Mouse (Mus musculus): ENCODE data around the gene H1foo. TPM values are rescaled to one million over a fixed set of nuclear protein-coding genes. Genes with fewer than 3 reads are reported as not detected.

H1foo gene
- polyA plus RNA-seq, 1 experiment from 2014 or later = not detected

GRCm38 (mm10) chr6:115913482-115913881, 31.3 kb upstream of the H1foo start:
- no peak for ATAC-seq (ENCODE audit: insufficient number of reproducible peaks, insufficient read depth, low FRiP score, low read depth)
- Histone ChIP-seq H3K4me2 (ENCODE audit: low read length) (no peak overlapping the region), H3K4me3 (ENCODE audit: control insufficient read depth in 1 of 2, insufficient read depth in 1 of 2, low read depth in 1 of 2, low read length in 2 of 2) (no peak overlapping the region), H3K9ac (ENCODE audit: low read length) (no peak overlapping the region), H3K36me3 (ENCODE audit: control insufficient read depth, insufficient read depth, low read length) (0 out of 2 replicates have a peak, but pooled peaks cover 5% of the 10 kb centered on the region), H3K9me3 (ENCODE audit: control insufficient read depth, low read length) (no peaks in the 10 kb centered on the region), H3K4me1 (ENCODE audit: control insufficient read depth in 2 of 2, insufficient read depth in 2 of 2, low read length in 2 of 2) (peaks cover 64 to 71% of the 10 kb centered on the region in 2 experiments), H3K27ac (replicated peaks in 1 of 2; ENCODE audit: control insufficient read depth in 1 of 2, insufficient read depth in 1 of 2, low read depth in 2 of 2, low read length in 2 of 2) (no peak overlapping the region), H3K27me3 (ENCODE audit: control insufficient read depth, insufficient read depth, low read length) (no peaks in the 10 kb centered on the region)
- WGBS = 89% methylated on average over 10 of the region's 10 CpGs

DNA sequence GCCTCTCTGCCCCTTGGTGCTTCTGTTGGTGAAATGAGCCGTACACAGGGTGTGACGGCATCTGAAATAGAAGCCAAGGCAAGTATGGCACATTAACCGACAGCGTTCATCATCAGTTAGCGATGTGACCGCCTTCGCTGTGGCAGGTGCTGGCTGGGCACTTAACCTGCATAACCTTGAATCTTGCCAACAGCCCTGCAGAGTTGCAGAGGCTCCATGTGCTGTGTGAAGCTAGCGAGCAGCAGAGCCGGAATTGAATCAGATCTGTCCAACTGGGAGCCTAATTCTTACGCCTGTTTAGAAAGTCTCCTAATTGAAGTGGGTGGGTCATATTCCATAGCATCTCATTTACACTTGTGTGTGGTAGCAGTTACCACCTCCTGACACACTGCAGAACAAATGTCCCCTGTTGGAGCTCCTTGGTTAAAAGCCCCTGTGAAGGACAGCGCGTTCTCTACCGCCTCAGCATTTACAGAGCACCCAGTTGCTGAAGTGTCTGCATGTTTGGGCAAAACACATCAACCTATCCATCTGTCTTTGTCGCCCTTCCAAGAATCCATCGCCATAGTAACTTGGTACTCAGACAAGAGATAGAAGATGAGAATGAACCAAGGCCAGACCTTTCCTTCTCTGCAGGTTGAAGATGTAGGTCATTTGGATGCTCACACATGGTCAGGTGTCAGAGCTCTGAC, 30.1 kb upstream of the H1foo start:
- no peaks in the 10 kb centered on the region for H3K27me3 ChIP-seq (ENCODE audit: control insufficient read depth, insufficient read depth, low read length)
- no peak for ATAC-seq (ENCODE audit: insufficient number of reproducible peaks, insufficient read depth, low FRiP score, low read depth)
- no peak overlapping the region for H3K4me2 ChIP-seq (ENCODE audit: low read length)
- no peaks in the 10 kb centered on the region for H3K9me3 ChIP-seq (ENCODE audit: control insufficient read depth, low read length)
- peak overlapping the region; percentile 7 to 84 for H3K27ac ChIP-seq (replicated peaks in 1 of 2; ENCODE audit: control insufficient read depth in 1 of 2, insufficient read depth in 1 of 2, low read depth in 2 of 2, low read length in 2 of 2)
- H3K9ac ChIP-seq (ENCODE audit: low read length) = peak overlapping the region; percentile 51; the same call in 1 of the 2 replicates
- H3K36me3 ChIP-seq (ENCODE audit: control insufficient read depth, insufficient read depth, low read length) = 0 out of 2 replicates have a peak, but pooled peaks cover 5% of the 10 kb centered on the region
- no peak overlapping the region for H3K4me3 ChIP-seq (ENCODE audit: control insufficient read depth in 1 of 2, insufficient read depth in 1 of 2, low read depth in 1 of 2, low read length in 2 of 2)
- WGBS = 79% methylated on average over 15 of the region's 15 CpGs
- H3K4me1 ChIP-seq (ENCODE audit: control insufficient read depth in 2 of 2, insufficient read depth in 2 of 2, low read length in 2 of 2) = peaks cover 55 to 60% of the 10 kb centered on the region in 2 experiments

DNA sequence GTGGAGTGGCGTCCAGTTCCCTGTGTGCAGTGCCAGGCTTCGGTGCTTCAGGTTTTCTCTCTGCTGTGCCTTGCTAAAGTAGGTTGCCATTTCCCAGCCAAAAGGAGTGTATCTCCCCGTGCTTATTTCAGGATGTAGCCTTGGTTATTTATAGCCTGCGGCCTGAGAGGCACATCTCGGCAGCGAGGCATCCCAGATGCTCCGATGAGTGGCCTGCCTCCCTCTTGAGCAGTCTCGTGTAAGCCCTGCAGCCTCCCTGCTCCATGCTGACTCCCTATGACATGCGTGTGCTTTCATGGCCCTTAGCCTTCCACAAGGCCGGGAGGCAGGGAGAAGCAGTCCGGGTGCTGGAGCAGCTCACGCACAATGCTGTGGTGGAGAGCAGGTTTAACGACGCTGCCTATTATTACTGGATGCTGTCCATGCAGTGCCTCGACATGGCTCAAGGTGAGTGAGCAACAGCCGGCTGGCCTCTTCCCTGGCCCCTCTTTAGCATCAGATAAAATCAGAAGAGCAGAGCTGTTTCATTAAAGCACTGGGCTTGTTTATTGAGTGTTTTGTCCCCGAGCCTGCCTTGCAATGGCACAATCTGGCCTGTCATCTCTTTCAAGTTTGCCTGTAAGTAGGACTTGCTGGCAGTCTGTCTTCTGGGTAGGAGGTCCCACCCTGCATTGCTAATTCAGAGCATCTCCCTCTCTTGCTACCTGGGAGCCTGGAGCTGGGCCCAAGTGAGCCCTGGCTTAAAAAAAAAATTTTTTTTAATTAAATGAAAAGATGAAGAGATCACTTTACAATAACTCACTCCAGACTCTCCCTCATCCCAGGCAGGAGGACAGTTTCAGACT, 28.9 kb upstream of the H1foo start:
- 12% methylated on average over 17 of the region's 17 CpGs for WGBS
- Histone ChIP-seq H3K4me3 (ENCODE audit: control insufficient read depth in 1 of 2, insufficient read depth in 1 of 2, low read depth in 1 of 2, low read length in 2 of 2) (no peak overlapping the region), H3K36me3 (ENCODE audit: control insufficient read depth, insufficient read depth, low read length) (0 out of 2 replicates have a peak, but pooled peaks cover 5% of the 10 kb centered on the region), H3K27me3 (ENCODE audit: control insufficient read depth, insufficient read depth, low read length) (no peaks in the 10 kb centered on the region), H3K9ac (ENCODE audit: low read length) (peak overlapping the region; percentile 52), H3K9me3 (ENCODE audit: control insufficient read depth, low read length) (no peaks in the 10 kb centered on the region), H3K4me2 (ENCODE audit: low read length) (peak overlapping the region; percentile 44), H3K4me1 (ENCODE audit: control insufficient read depth in 2 of 2, insufficient read depth in 2 of 2, low read length in 2 of 2) (peaks cover 57 to 58% of the 10 kb centered on the region in 2 experiments), H3K27ac (replicated peaks in 1 of 2; ENCODE audit: control insufficient read depth in 1 of 2, insufficient read depth in 1 of 2, low read depth in 2 of 2, low read length in 2 of 2) (peak overlapping the region; percentile 84 to 88)
- peak; percentile 41; the same call in 1 of the 2 replicates for ATAC-seq (ENCODE audit: insufficient number of reproducible peaks, insufficient read depth, low FRiP score, low read depth)

DNA sequence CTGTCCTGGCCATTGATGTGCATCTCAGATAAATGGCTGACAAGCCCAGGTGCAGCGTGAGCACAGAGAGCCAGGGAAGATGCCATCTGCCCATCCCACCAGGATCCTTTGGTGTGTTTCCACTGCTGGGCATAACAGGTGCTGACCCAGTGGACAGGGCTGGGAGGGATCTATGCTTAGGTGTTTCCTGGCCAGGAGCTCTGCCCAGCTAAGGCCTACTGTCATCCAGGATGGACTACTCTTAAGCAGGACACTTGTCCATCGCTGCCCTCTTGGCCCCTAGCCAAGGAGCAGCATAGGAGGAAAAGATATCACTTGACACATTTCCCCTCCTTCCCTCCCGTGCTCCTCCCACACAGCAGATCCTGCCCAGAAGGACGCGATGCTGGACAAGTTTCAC, 28.1 kb upstream of the H1foo start:
- no peak overlapping the region for H3K27ac ChIP-seq (replicated peaks in 1 of 2; ENCODE audit: control insufficient read depth in 1 of 2, insufficient read depth in 1 of 2, low read depth in 2 of 2, low read length in 2 of 2)
- H3K9me3 ChIP-seq (ENCODE audit: control insufficient read depth, low read length) = no peaks in the 10 kb centered on the region
- no peaks in the 10 kb centered on the region for H3K27me3 ChIP-seq (ENCODE audit: control insufficient read depth, insufficient read depth, low read length)
- 35% methylated on average over 5 of the region's 5 CpGs for WGBS
- no peak overlapping the region for H3K4me3 ChIP-seq (ENCODE audit: control insufficient read depth in 1 of 2, insufficient read depth in 1 of 2, low read depth in 1 of 2, low read length in 2 of 2)
- no peak for ATAC-seq (ENCODE audit: insufficient number of reproducible peaks, insufficient read depth, low FRiP score, low read depth)
- peak overlapping the region; percentile 44; the same call in 1 of the 2 replicates for H3K4me2 ChIP-seq (ENCODE audit: low read length)
- peaks cover 49 to 50% of the 10 kb centered on the region in 2 experiments for H3K4me1 ChIP-seq (ENCODE audit: control insufficient read depth in 2 of 2, insufficient read depth in 2 of 2, low read length in 2 of 2)
- 0 out of 2 replicates have a peak, but pooled peaks cover 5% of the 10 kb centered on the region for H3K36me3 ChIP-seq (ENCODE audit: control insufficient read depth, insufficient read depth, low read length)
- H3K9ac ChIP-seq (ENCODE audit: low read length) = no peak overlapping the region

DNA sequence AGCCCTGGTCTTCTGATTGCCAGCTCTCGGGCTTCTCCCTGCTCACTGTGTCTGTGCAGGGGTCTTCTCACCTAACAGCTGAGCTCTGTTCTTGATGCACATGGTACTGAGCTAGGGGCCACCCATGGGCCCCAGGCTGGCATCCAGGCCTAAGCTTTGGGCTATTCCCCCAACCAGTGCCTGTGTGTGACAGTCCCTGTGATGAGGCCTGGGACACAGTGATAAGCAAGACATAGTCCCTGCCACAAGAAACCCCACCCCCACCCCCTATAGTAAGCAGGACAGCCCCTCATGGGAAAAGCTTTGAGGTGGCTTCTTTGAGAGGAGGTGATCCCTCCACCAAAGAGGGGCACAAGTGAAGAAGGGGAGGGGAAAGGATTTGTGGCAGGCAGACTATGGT, 26.1 kb upstream of the H1foo start:
- WGBS = 73% methylated on average over 1 of the region's 1 CpGs
- Histone ChIP-seq H3K4me3 (ENCODE audit: control insufficient read depth in 1 of 2, insufficient read depth in 1 of 2, low read depth in 1 of 2, low read length in 2 of 2) (no peak overlapping the region), H3K9me3 (ENCODE audit: control insufficient read depth, low read length) (no peaks in the 10 kb centered on the region), H3K36me3 (ENCODE audit: control insufficient read depth, insufficient read depth, low read length) (0 out of 2 replicates have a peak, but pooled peaks cover 5% of the 10 kb centered on the region), H3K27me3 (ENCODE audit: control insufficient read depth, insufficient read depth, low read length) (no peaks in the 10 kb centered on the region), H3K4me2 (ENCODE audit: low read length) (no peak overlapping the region), H3K27ac (replicated peaks in 1 of 2; ENCODE audit: control insufficient read depth in 1 of 2, insufficient read depth in 1 of 2, low read depth in 2 of 2, low read length in 2 of 2) (no peak overlapping the region), H3K4me1 (ENCODE audit: control insufficient read depth in 2 of 2, insufficient read depth in 2 of 2, low read length in 2 of 2) (peaks cover 39 to 41% of the 10 kb centered on the region in 2 experiments), H3K9ac (ENCODE audit: low read length) (no peak overlapping the region)
- ATAC-seq (ENCODE audit: insufficient number of reproducible peaks, insufficient read depth, low FRiP score, low read depth) = no peak

DNA sequence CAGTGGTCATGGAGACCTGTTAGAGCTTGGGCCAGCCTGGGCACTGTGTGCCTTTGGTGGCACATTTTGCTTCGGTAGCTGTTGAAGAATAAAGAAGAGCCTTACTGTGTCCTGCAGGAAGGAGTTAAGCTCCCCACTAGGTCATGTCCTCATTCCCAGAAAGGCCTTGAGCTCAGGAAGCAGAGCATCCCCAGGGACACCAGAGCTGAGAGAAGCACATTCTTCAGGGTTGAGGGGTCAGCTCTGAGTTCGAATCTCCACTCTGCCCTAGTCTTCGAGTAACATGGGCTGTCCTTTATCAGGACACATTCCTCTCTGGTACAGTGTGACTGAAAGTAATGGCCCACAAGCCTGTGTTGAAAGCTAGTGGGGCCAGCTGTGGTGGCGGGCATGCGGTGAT, 24.9 kb upstream of the H1foo start:
- Histone ChIP-seq H3K9me3 (ENCODE audit: control insufficient read depth, low read length) (no peaks in the 10 kb centered on the region), H3K27me3 (ENCODE audit: control insufficient read depth, insufficient read depth, low read length) (no peaks in the 10 kb centered on the region), H3K36me3 (ENCODE audit: control insufficient read depth, insufficient read depth, low read length) (0 out of 2 replicates have a peak, but pooled peaks cover 5% of the 10 kb centered on the region), H3K4me1 (ENCODE audit: control insufficient read depth in 2 of 2, insufficient read depth in 2 of 2, low read length in 2 of 2) (peaks cover 38 to 42% of the 10 kb centered on the region in 2 experiments), H3K4me3 (ENCODE audit: control insufficient read depth in 1 of 2, insufficient read depth in 1 of 2, low read depth in 1 of 2, low read length in 2 of 2) (no peak overlapping the region), H3K9ac (ENCODE audit: low read length) (no peak overlapping the region), H3K4me2 (ENCODE audit: low read length) (no peak overlapping the region), H3K27ac (replicated peaks in 1 of 2; ENCODE audit: control insufficient read depth in 1 of 2, insufficient read depth in 1 of 2, low read depth in 2 of 2, low read length in 2 of 2) (no peak overlapping the region)
- no peak for ATAC-seq (ENCODE audit: insufficient number of reproducible peaks, insufficient read depth, low FRiP score, low read depth)
- 80% methylated on average over 5 of the region's 5 CpGs for WGBS

GRCm38 (mm10) chr6:115924829-115925228, 19.9 kb upstream of the H1foo start:
- Histone ChIP-seq H3K36me3 (ENCODE audit: control insufficient read depth, insufficient read depth, low read length) (no peaks in the 10 kb centered on the region), H3K4me2 (ENCODE audit: low read length) (no peak overlapping the region), H3K9me3 (ENCODE audit: control insufficient read depth, low read length) (no peaks in the 10 kb centered on the region), H3K4me3 (ENCODE audit: control insufficient read depth in 1 of 2, insufficient read depth in 1 of 2, low read depth in 1 of 2, low read length in 2 of 2) (no peak overlapping the region), H3K27me3 (ENCODE audit: control insufficient read depth, insufficient read depth, low read length) (no peaks in the 10 kb centered on the region), H3K27ac (replicated peaks in 1 of 2; ENCODE audit: control insufficient read depth in 1 of 2, insufficient read depth in 1 of 2, low read depth in 2 of 2, low read length in 2 of 2) (0 out of 4 replicates have a peak overlapping the region, but pooled peaks of 1 of the 2 experiments have one; percentile 3), H3K9ac (ENCODE audit: low read length) (0 out of 2 replicates have a peak overlapping the region, but pooled peaks have one; percentile 1), H3K4me1 (ENCODE audit: control insufficient read depth in 2 of 2, insufficient read depth in 2 of 2, low read length in 2 of 2) (peaks cover 20 to 27% of the 10 kb centered on the region in 2 experiments)
- no peak; the same call in 1 of the 2 replicates for ATAC-seq (ENCODE audit: insufficient number of reproducible peaks, insufficient read depth, low FRiP score, low read depth)
- WGBS = 28% methylated on average over 6 of the region's 6 CpGs

Data from heart, embryonic 14.5 days (tissue).